Mouse (Mus musculus) layer of hippocampus, adult 2 months (tissue): ENCODE data around the gene Mbnl2. TPM values are rescaled to one million over a fixed set of nuclear protein-coding genes. Genes with fewer than 3 reads are reported as not detected.

Experiments
- DNase-seq, 2 experiments: peaks; one replicate each; pipeline ENCODE4 v3.0.0; 2022; ENCODE audit warnings: low spot score in 2 of 2
- H3K27ac ChIP-seq: fragments of 200-600 bp; 2 replicates; pipeline ENCODE4 v1.8.1; 2022
- H3K4me3 ChIP-seq: fragments of 200-600 bp; 2 replicates; pipeline ENCODE4 v1.8.1; 2022; ENCODE audit warnings: mild to moderate bottlenecking
- CTCF ChIP-seq: fragments of 200-600 bp; conservative IDR thresholded peaks from 2 replicates; pipeline ENCODE4 v1.8.1; 2022; ENCODE audit warnings: antibody characterized with exemption, mild to moderate bottlenecking, moderate library complexity
- total RNA-seq, 2 experiments: library from RNA; stranded (reverse); gene quantifications; 2 replicates each; pipeline ENCODE4 v1.2.3; 2021

Gene Mbnl2
- total RNA-seq, 2 experiments from 2014 or later = 244 to 250 TPM

- DNase-seq = peak; percentile 96 to 98
- Histone ChIP-seq H3K4me3 (peak within 1 kb of the TSS; percentile 92), H3K27ac (peak within 1 kb of the TSS; percentile 100)
- no peak for TF ChIP-seq CTCF
These were observed 202.6 kb downstream of the Mbnl2 start, which contains the start of gene Rap2a for GRCm38 (mm10) chr14:120477982-120478568. Gene Rap2a, plus strand, starts transcription at chr14:120478444.

GRCm38 (mm10) chr14:120478641-120479341 is 203.3 kb downstream of the Mbnl2 start:
- peak in 1 of 2 experiments; percentile 25 for DNase-seq
- TF ChIP-seq CTCF = no peak
- peak overlapping the region; percentile 92 for H3K4me3 ChIP-seq

GRCm38 (mm10) chr14:120480341-120480900 is 205.0 kb downstream of the Mbnl2 start:
- TF ChIP-seq CTCF = no peak
- Histone ChIP-seq H3K27ac (no peak overlapping the region), H3K4me3 (peak overlapping the region; percentile 92)
- no peak for DNase-seq

More at GRCm38 (mm10) chr14:120478641-120479341, 203.3 kb downstream of the Mbnl2 start:
- peak overlapping the region; percentile 90 for H3K27ac ChIP-seq

- Histone ChIP-seq H3K27ac (no peak overlapping the region), H3K4me3 (peak overlapping the region; percentile 92)
- DNase-seq = no peak
- TF ChIP-seq CTCF = no peak
These were observed 205.5 kb downstream of the Mbnl2 start for GRCm38 (mm10) chr14:120480927-120481326.

Other genes starting within 250 kb of the Mbnl2 start
- not detected for gene Oxgr1, start 233.2 kb upstream of the Mbnl2 start, total RNA-seq
- gene Rap2a, start 202.8 kb downstream of the Mbnl2 start, total RNA-seq = 10 to 100 TPM; 74.0 to 78.6 TPM